Mouse (Mus musculus): ENCODE results near the gene Olfm2. TPM values are rescaled to one million over a fixed set of nuclear protein-coding genes. Genes with fewer than 3 reads are reported as not detected.

The Olfm2 gene
- total RNA-seq, 2 experiments from 2014 or later, result 0.20 TPM

DNA sequence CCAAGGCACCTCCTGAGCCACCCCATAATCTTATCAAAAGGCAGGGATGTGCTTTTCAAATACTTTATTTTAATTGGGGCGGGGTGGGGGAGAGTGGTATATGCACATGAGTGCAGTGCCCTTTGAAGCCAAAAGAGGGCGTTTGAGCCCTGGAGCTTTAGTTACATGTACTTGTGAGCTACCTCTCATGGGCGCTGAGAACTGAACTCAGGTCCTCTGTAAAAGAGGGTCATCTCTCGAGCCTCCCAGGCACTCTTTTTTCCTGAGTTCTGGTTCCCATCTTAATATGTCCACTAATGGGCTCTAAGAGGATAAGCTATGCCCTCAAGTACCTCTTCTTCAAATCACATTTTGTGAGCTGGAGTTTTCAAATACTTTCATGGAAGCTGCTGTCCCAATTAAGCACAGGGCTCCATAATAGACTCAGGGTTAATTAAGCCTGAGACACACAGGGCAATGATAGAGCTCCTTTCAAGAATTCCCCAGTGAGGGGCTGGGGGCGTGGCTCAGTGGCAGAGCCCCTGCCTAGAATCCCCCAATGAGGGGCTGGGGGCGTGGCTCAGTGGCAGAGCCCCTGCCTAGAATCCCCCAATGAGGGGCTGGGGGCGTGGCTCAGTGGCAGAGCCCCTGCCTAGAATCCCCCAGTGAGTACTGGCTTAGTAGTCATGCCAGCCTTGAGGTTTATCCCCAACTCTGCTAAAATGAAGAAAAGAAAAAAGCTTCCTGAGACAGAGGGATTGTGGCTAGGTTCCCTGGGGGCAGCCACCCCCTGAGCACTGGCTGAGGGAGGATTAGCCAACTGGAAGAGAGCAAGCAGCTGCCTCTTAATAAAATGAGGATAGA, 64.4 kb downstream of the Olfm2 start:
- H3K4me3 ChIP-seq, result no peak overlapping the region
- no peak for TF ChIP-seq CTCF (IDR thresholded peaks at IDR 0.05)

GRCm38 (mm10) chr9:20680378-20680958, 65.7 kb downstream of the Olfm2 start:
- intact Hi-C loops (cut with DNase I), result no loop called here

More for the DNA sequence above, 64.4 kb downstream of the Olfm2 start:
- H3K27ac ChIP-seq, result no peak overlapping the region
- no peak for DNase-seq
- intact Hi-C loops (cut with DNase I), result no loop called here

DNA sequence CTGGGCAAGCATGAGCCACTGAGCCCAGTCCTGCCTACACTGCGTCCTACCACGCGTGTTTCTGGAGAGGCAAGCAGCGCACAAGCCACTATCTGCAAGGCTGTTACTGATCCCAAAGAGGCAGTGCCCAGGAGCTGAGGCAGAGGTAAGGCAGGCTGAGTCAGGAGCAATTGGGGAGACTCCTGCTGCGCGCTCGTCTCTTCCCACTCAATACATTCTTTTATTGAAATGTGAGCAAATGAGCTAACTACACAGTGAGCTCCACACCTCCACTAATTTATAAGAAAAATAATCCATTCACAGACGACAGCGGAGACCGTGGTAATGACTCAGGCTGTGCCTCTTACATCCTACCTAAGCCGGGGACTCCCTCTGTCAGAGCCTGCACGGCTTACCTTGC, 68.3 kb downstream of the Olfm2 start:
- no peak for TF ChIP-seq CTCF (IDR thresholded peaks at IDR 0.05)
- Histone ChIP-seq H3K4me3 (no peak overlapping the region), H3K27ac (no peak overlapping the region)
- no peak for DNase-seq
- intact Hi-C loops (cut with DNase I), result no loop called here

More at GRCm38 (mm10) chr9:20680378-20680958, 65.7 kb downstream of the Olfm2 start:
- no peak for TF ChIP-seq CTCF (IDR thresholded peaks at IDR 0.05)
- no peak for DNase-seq
- Histone ChIP-seq H3K4me3 (no peak overlapping the region), H3K27ac (no peak overlapping the region)

DNA sequence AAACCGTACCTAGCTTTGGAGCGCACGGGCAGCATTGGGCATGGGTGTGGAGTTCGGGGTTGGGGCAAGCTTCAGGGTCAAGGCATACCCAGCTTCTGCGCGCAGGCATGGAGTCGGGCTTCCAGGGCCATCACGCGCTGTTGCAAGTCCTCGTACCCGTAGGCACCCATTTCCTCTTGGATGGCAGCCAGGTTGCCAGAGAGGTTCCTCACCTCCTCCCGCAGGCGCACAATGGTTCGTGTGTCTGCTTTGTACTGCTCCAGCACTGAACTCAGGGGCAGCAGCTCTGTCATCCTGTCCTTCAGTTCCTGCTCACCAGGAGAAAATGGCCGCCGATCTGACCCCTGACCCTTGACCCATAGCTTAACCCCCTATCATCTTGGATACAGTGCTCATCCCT, 74.1 kb downstream of the Olfm2 start:
- H3K27ac ChIP-seq, result no peak overlapping the region
- H3K4me3 ChIP-seq, result no peak overlapping the region
- intact Hi-C loops (cut with DNase I), result no loop called here
- DNase-seq, result no peak
- TF ChIP-seq CTCF (IDR thresholded peaks at IDR 0.05), result no peak

GRCm38 (mm10) chr9:20668065-20668464, 78.1 kb downstream of the Olfm2 start:
- Histone ChIP-seq H3K4me3 (no peak overlapping the region), H3K27ac (no peak overlapping the region)
- TF ChIP-seq CTCF (IDR thresholded peaks at IDR 0.05), result no peak
- intact Hi-C loops (cut with DNase I), result loop anchor here (10.0 kb wide), 1 partner anchor 167 kb away; no protein-coding TSS in a partner anchor
- DNase-seq, result peak; percentile 7

DNA sequence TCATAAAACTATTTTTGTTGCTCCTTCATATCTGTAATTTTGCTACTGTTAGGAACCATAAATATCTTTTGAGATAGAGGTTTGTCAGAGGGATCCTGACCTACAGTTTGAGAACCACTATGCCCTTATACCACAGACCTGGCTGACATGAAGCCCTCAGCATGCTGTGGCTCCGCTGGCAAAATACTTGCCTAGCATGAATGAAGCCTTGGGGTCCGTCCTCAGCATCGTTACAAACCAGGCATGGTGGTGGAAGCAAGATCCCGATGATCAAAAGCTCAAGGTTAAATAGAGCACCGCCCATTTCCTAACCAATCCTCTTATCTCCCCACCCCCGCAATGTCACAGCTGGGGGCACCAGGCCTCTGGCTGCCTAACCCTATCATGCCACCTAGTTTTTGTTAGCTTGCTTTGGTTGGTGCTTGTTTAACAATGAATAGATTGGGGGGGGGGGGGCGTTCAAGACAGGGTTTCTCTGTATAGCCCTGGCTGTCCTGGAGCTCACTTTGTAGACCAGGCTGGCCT, 79.6 kb downstream of the Olfm2 start:
- peak; percentile 8 for DNase-seq
- H3K27ac ChIP-seq, result no peak overlapping the region
- intact Hi-C loops (cut with DNase I), result loop anchor here (10.0 kb wide), 1 partner anchor 168 kb away; no protein-coding TSS in a partner anchor
- no peak overlapping the region for H3K4me3 ChIP-seq
- no peak for TF ChIP-seq CTCF (IDR thresholded peaks at IDR 0.05)

DNA sequence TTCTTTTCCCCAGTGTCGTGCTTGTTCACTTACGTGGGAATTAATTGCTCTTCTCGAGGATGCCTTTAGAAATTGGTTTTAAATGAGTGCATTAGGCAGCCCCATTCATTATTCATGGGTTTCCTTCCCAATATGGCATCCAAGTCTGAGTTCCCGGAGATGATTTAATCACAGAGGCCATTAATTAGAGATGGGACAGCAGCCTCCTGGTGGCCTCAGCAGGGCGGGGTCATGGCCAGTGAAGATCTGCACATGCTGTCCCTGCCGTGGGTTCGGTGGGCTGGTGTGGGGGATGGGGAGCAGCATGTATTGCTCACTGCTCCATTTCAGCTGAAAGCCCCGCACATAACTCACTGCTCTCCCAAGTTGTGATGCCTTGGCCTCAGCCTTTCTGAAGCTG, 80.2 kb downstream of the Olfm2 start:
- Histone ChIP-seq H3K27ac (no peak overlapping the region), H3K4me3 (no peak overlapping the region)
- peak; percentile 7 for DNase-seq
- TF ChIP-seq CTCF (IDR thresholded peaks at IDR 0.05), result no peak
- intact Hi-C loops (cut with DNase I), result loop anchor here (10.0 kb wide), 1 partner anchor 169 kb away; no protein-coding TSS in a partner anchor

- no peak overlapping the region for H3K27ac ChIP-seq
- no peak for TF ChIP-seq CTCF (IDR thresholded peaks at IDR 0.05)
- intact Hi-C loops (cut with DNase I), result loop anchor here (5.0 to 10.0 kb wide), 2 partner anchors 62 to 170 kb away; no protein-coding TSS in a partner anchor
- no peak for DNase-seq
- no peak overlapping the region for H3K4me3 ChIP-seq
Measured at GRCm38 (mm10) chr9:20664982-20665637, 81.0 kb downstream of the Olfm2 start.

DNA sequence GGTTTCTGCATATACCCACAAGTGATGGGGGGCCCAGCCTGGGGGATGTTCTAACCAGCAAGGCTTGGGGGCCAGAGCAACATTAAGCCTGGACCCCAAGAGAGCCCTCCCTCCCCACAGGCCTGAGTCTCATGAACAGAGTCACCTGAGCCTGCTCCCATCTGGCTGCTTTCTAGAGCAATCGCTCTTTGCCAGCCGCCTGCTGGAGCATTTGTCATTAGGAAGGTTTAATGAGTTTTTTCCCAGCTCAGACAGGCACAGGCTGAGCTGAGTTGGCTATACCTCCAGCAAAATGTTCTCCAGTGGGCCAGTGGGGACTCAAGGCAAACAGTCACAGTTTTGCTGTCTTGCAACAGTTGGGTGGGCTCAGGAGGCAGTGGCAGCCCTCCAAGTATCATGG, 81.8 kb downstream of the Olfm2 start:
- intact Hi-C loops (cut with DNase I), result loop anchor here (5.0 to 10.0 kb wide), 2 partner anchors 63 to 170 kb away; no protein-coding TSS in a partner anchor
- no peak for TF ChIP-seq CTCF (IDR thresholded peaks at IDR 0.05)
- peak; percentile 13 for DNase-seq
- Histone ChIP-seq H3K4me3 (no peak overlapping the region), H3K27ac (no peak overlapping the region)

DNA sequence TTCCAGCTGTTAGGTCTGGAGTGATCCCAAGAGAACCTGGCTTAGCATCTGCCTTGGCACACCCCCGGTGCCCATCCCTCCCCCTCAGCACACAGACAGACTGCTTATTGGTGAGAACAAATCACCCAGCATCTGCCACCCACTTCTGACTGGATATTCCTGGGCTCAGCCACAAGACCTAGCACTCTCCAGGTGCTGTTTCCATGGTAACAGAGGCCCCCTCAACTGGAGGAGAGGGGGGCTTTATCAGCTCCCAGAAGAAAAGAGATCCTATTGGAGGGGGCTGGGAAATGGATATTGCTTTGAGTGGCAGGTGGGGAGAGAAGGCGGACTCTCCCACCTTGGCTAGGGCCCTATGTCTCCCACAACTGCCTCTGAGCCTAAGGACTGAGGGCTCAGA, 82.2 kb downstream of the Olfm2 start:
- no peak overlapping the region for H3K4me3 ChIP-seq
- intact Hi-C loops (cut with DNase I), result loop anchor here (5.0 to 10.0 kb wide), 2 partner anchors 63 to 171 kb away; no protein-coding TSS in a partner anchor
- DNase-seq, result no peak
- no peak for TF ChIP-seq CTCF (IDR thresholded peaks at IDR 0.05)
- no peak overlapping the region for H3K27ac ChIP-seq

DNA sequence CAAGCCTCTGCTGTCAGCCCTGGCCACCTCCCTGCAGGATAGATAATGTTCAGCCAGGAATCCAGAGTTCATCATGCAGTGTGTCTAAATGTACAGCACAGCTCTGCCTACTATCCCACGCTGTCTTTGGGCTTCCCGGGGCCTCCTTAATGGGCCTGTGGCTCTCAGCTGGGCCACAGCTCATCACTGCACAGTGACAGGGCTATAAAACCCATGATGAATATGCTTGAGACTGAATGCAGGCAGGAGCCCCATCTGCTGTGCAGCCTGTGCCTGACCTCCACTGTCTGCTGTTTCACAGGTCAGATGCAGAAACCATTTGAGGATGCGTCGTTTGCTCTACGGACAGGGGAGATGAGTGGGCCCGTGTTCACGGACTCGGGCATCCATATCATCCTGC, 83.3 kb downstream of the Olfm2 start:
- no peak for TF ChIP-seq CTCF (IDR thresholded peaks at IDR 0.05)
- H3K27ac ChIP-seq, result no peak overlapping the region
- intact Hi-C loops (cut with DNase I), result loop anchor here (5.0 to 10.0 kb wide), 2 partner anchors 64 to 172 kb away; no protein-coding TSS in a partner anchor
- no peak overlapping the region for H3K4me3 ChIP-seq
- DNase-seq, result no peak

GRCm38 (mm10) chr9:20662325-20662724, 83.8 kb downstream of the Olfm2 start:
- peak; percentile 77 for DNase-seq
- intact Hi-C loops (cut with DNase I), result loop anchor here (5.0 to 10.0 kb wide), 2 partner anchors 65 to 172 kb away; no protein-coding TSS in a partner anchor
- no peak overlapping the region for H3K27ac ChIP-seq
- no peak overlapping the region for H3K4me3 ChIP-seq
- TF ChIP-seq CTCF (IDR thresholded peaks at IDR 0.05), result peak; percentile 94
